Mouse (Mus musculus): ENCODE measurements around the gene Ptpn5. TPM values are rescaled to one million over a fixed set of nuclear protein-coding genes. Genes with fewer than 3 reads are reported as not detected.

Gene Ptpn5
- total and polyA plus RNA-seq, 3 experiments: 0.11 TPM; not detected in 2

GRCm38 (mm10) chr7:47134570-47134969 is 1.1 kb upstream of the Ptpn5 start:
- no peaks in the 10 kb centered on the region for H3K9me3 ChIP-seq (replicated peaks)
- no peaks in the 10 kb centered on the region for H3K36me3 ChIP-seq (replicated peaks)
- no peak for TF ChIP-seq POLR2AphosphoS5 (IDR thresholded peaks at IDR 0.05; ENCODE audit: insufficient replicate concordance, low read depth, low read length)
- DNase-seq (ENCODE audit: low spot score) (no peak), ATAC-seq (ENCODE audit: extremely low read depth, insufficient number of reproducible peaks, low FRiP score, poor library complexity, severe bottlenecking) (no peak)
- peaks cover 17% of the 10 kb centered on the region for H3K27me3 ChIP-seq (ENCODE audit: insufficient read depth, low read length)
- H3K4me3 ChIP-seq (ENCODE audit: low read depth, low read length): no peak overlapping the region
- no peaks in the 10 kb centered on the region for H3K4me1 ChIP-seq (ENCODE audit: insufficient read depth, low read depth, low read length)

- TF ChIP-seq GATA2 (IDR thresholded peaks at IDR 0.05; ENCODE audit: borderline replicate concordance, low read depth, low read length) (no peak), CTCF (IDR thresholded peaks at IDR 0.05; ENCODE audit: low read depth, low read length) (no peak), TAL1 (conservative IDR thresholded peaks at IDR 0.05; ENCODE audit: low read depth, low read length) (no peak), GATA1 (IDR thresholded peaks at IDR 0.05; ENCODE audit: borderline replicate concordance, low read length) (no peak), POLR2AphosphoS5 (IDR thresholded peaks at IDR 0.05; ENCODE audit: insufficient replicate concordance, low read depth, low read length) (no peak)
- ATAC-seq (ENCODE audit: extremely low read depth, insufficient number of reproducible peaks, low FRiP score, poor library complexity, severe bottlenecking): no peak
- Histone ChIP-seq H3K4me1 (ENCODE audit: insufficient read depth, low read depth, low read length) (no peaks in the 10 kb centered on the region), H3K27me3 (ENCODE audit: insufficient read depth, low read length) (peaks cover 17% of the 10 kb centered on the region), H3K9me3 (replicated peaks) (no peaks in the 10 kb centered on the region), H3K4me3 (ENCODE audit: low read depth, low read length) (no peak overlapping the region), H3K36me3 (replicated peaks) (no peaks in the 10 kb centered on the region)
- DNase-seq (ENCODE audit: low spot score): no peak
Observed at GRCm38 (mm10) chr7:47132931-47133260, 588 bp downstream of the Ptpn5 start.

- no peak for TF ChIP-seq TAL1 (conservative IDR thresholded peaks at IDR 0.05; ENCODE audit: low read depth, low read length)
- no peak for TF ChIP-seq GATA1 (IDR thresholded peaks at IDR 0.05; ENCODE audit: borderline replicate concordance, low read length)
- TF ChIP-seq GATA2 (IDR thresholded peaks at IDR 0.05; ENCODE audit: borderline replicate concordance, low read depth, low read length): no peak
- DNase-seq (ENCODE audit: low spot score) (no peak), ATAC-seq (ENCODE audit: extremely low read depth, insufficient number of reproducible peaks, low FRiP score, poor library complexity, severe bottlenecking) (no peak)
- Histone ChIP-seq H3K4me1 (ENCODE audit: insufficient read depth, low read depth, low read length) (no peaks in the 10 kb centered on the region), H3K9me3 (replicated peaks) (no peaks in the 10 kb centered on the region), H3K4me3 (ENCODE audit: low read depth, low read length) (no peak overlapping the region), H3K36me3 (replicated peaks) (no peaks in the 10 kb centered on the region), H3K27me3 (ENCODE audit: insufficient read depth, low read length) (peaks cover 17% of the 10 kb centered on the region)
Observed at GRCm38 (mm10) chr7:47132180-47132930, 1.1 kb downstream of the Ptpn5 start.

- DNase-seq (ENCODE audit: low spot score): no peak
- no peak for TF ChIP-seq CTCF (IDR thresholded peaks at IDR 0.05; ENCODE audit: low read depth, low read length)
- no peak for TF ChIP-seq TAL1 (conservative IDR thresholded peaks at IDR 0.05; ENCODE audit: low read depth, low read length)
- no peak for TF ChIP-seq GATA2 (IDR thresholded peaks at IDR 0.05; ENCODE audit: borderline replicate concordance, low read depth, low read length)
- TF ChIP-seq POLR2AphosphoS5 (IDR thresholded peaks at IDR 0.05; ENCODE audit: insufficient replicate concordance, low read depth, low read length): no peak
- TF ChIP-seq GATA1 (IDR thresholded peaks at IDR 0.05; ENCODE audit: borderline replicate concordance, low read length): no peak
- Histone ChIP-seq H3K4me3 (ENCODE audit: low read depth, low read length) (no peak overlapping the region), H3K27me3 (ENCODE audit: insufficient read depth, low read length) (peaks cover 17% of the 10 kb centered on the region), H3K9me3 (replicated peaks) (no peaks in the 10 kb centered on the region), H3K36me3 (replicated peaks) (no peaks in the 10 kb centered on the region), H3K4me1 (ENCODE audit: insufficient read depth, low read depth, low read length) (no peaks in the 10 kb centered on the region)
- ATAC-seq (ENCODE audit: extremely low read depth, insufficient number of reproducible peaks, low FRiP score, poor library complexity, severe bottlenecking): no peak
Observed at GRCm38 (mm10) chr7:47131840-47132179, 1.7 kb downstream of the Ptpn5 start.

GRCm38 (mm10) chr7:47131258-47131657 is 2.2 kb downstream of the Ptpn5 start:
- DNase-seq (ENCODE audit: low spot score) (no peak), ATAC-seq (ENCODE audit: extremely low read depth, insufficient number of reproducible peaks, low FRiP score, poor library complexity, severe bottlenecking) (no peak)
- no peaks in the 10 kb centered on the region for H3K9me3 ChIP-seq (replicated peaks)
- H3K36me3 ChIP-seq (replicated peaks): no peaks in the 10 kb centered on the region
- peaks cover 17% of the 10 kb centered on the region for H3K27me3 ChIP-seq (ENCODE audit: insufficient read depth, low read length)
- H3K4me3 ChIP-seq (ENCODE audit: low read depth, low read length): no peak overlapping the region
- no peak for TF ChIP-seq TAL1 (conservative IDR thresholded peaks at IDR 0.05; ENCODE audit: low read depth, low read length)
- no peak for TF ChIP-seq GATA2 (IDR thresholded peaks at IDR 0.05; ENCODE audit: borderline replicate concordance, low read depth, low read length)
- TF ChIP-seq CTCF (IDR thresholded peaks at IDR 0.05; ENCODE audit: low read depth, low read length): no peak
- no peaks in the 10 kb centered on the region for H3K4me1 ChIP-seq (ENCODE audit: insufficient read depth, low read depth, low read length)

GRCm38 (mm10) chr7:47122026-47122425 is 11.5 kb downstream of the Ptpn5 start:
- no peaks in the 10 kb centered on the region for H3K4me1 ChIP-seq (ENCODE audit: insufficient read depth, low read depth, low read length)
- no peaks in the 10 kb centered on the region for H3K36me3 ChIP-seq (replicated peaks)
- H3K27me3 ChIP-seq (ENCODE audit: insufficient read depth, low read length): peaks cover 12% of the 10 kb centered on the region
- no peak for ATAC-seq (ENCODE audit: extremely low read depth, insufficient number of reproducible peaks, low FRiP score, poor library complexity, severe bottlenecking)
- TF ChIP-seq POLR2AphosphoS5 (IDR thresholded peaks at IDR 0.05; ENCODE audit: insufficient replicate concordance, low read depth, low read length): no peak
- TF ChIP-seq TAL1 (conservative IDR thresholded peaks at IDR 0.05; ENCODE audit: low read depth, low read length): no peak
- TF ChIP-seq GATA2 (IDR thresholded peaks at IDR 0.05; ENCODE audit: borderline replicate concordance, low read depth, low read length): no peak
- no peak for TF ChIP-seq CTCF (IDR thresholded peaks at IDR 0.05; ENCODE audit: low read depth, low read length)
- TF ChIP-seq GATA1 (IDR thresholded peaks at IDR 0.05; ENCODE audit: borderline replicate concordance, low read length): no peak
- no peak overlapping the region for H3K4me3 ChIP-seq (ENCODE audit: low read depth, low read length)
- H3K9me3 ChIP-seq (replicated peaks): no peaks in the 10 kb centered on the region
- no peak for DNase-seq (ENCODE audit: low spot score)

- DNase-seq (ENCODE audit: low spot score) (no peak), ATAC-seq (ENCODE audit: extremely low read depth, insufficient number of reproducible peaks, low FRiP score, poor library complexity, severe bottlenecking) (no peak)
- Histone ChIP-seq H3K27me3 (ENCODE audit: insufficient read depth, low read length) (peaks cover 13% of the 10 kb centered on the region), H3K4me1 (ENCODE audit: insufficient read depth, low read depth, low read length) (no peaks in the 10 kb centered on the region), H3K9me3 (replicated peaks) (no peaks in the 10 kb centered on the region), H3K36me3 (replicated peaks) (no peaks in the 10 kb centered on the region), H3K4me3 (ENCODE audit: low read depth, low read length) (no peak overlapping the region)
- no peak for TF ChIP-seq TAL1 (conservative IDR thresholded peaks at IDR 0.05; ENCODE audit: low read depth, low read length)
- no peak for TF ChIP-seq POLR2AphosphoS5 (IDR thresholded peaks at IDR 0.05; ENCODE audit: insufficient replicate concordance, low read depth, low read length)
- TF ChIP-seq GATA1 (IDR thresholded peaks at IDR 0.05; ENCODE audit: borderline replicate concordance, low read length): no peak
- no peak for TF ChIP-seq GATA2 (IDR thresholded peaks at IDR 0.05; ENCODE audit: borderline replicate concordance, low read depth, low read length)
- no peak for TF ChIP-seq CTCF (IDR thresholded peaks at IDR 0.05; ENCODE audit: low read depth, low read length)
Observed at GRCm38 (mm10) chr7:47116666-47117065, 16.8 kb downstream of the Ptpn5 start.
